Mouse (Mus musculus) kidney, postnatal 4 days (tissue): ENCODE measurements around the gene Gm20517.

Experiments
- DNase-seq, 2 experiments: peaks; one replicate each; pipeline ENCODE4 v3.0.0; 2021; ENCODE audit warnings: mixed read lengths in 2 of 2

Gm20517 gene

GRCm38 (mm10) chr17:47712889-47713571 lies 101.6 kb downstream of the Gm20517 start:
- no peak for DNase-seq

- no peak for DNase-seq
These were observed 103.6 kb downstream of the Gm20517 start for GRCm38 (mm10) chr17:47715037-47715436.

- no peak for DNase-seq
These were observed 109.8 kb downstream of the Gm20517 start for GRCm38 (mm10) chr17:47721183-47721582.

GRCm38 (mm10) chr17:47726566-47726965 lies 115.2 kb downstream of the Gm20517 start, which contains the start of gene Pgc:
Gene Pgc (plus strand): TSS chr17:47726842.
- DNase-seq = no peak

GRCm38 (mm10) chr17:47730633-47731575 lies 119.5 kb downstream of the Gm20517 start:
- peak; percentile 39 to 54 for DNase-seq
